Mouse (Mus musculus): ENCODE measurements around the gene Ubap1l.

The Ubap1l gene

DNA sequence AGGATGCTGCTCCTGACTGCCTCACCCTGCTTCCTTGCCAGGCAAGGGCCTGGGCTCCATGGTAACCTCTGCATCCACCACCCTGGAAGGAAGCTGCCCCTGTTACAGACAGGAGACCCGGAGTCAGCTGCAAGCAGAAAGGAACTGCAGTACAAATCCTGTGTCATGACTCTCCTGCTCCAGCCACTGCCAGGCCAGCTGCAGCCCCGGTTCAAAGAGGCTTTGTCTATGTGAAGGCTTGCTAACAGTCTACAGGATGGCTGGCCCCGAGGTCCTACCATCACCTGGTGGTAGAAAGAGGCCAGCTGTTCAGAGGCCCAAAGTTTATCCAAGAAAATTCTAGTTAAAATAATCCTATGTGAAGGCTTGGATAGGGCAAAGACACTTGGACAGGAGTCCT is 50.5 kb downstream of the Ubap1l start:
- no peak for DNase-seq

GRCm38 (mm10) chr9:65417738-65418137 is 56.9 kb downstream of the Ubap1l start:
- DNase-seq, result no peak

- DNase-seq, result no peak
These were observed 58.8 kb downstream of the Ubap1l start for GRCm38 (mm10) chr9:65419633-65420032.

- DNase-seq, result no peak
These were observed 62.1 kb downstream of the Ubap1l start, which contains the start of gene Slc51b for GRCm38 (mm10) chr9:65422760-65423501. TSS of gene Slc51b (minus strand) at chr9:65422955.

GRCm38 (mm10) chr9:65424393-65424792 is 63.6 kb downstream of the Ubap1l start:
- DNase-seq, result no peak

- no peak for DNase-seq
These were observed 66.7 kb downstream of the Ubap1l start for GRCm38 (mm10) chr9:65427511-65427910.

DNA sequence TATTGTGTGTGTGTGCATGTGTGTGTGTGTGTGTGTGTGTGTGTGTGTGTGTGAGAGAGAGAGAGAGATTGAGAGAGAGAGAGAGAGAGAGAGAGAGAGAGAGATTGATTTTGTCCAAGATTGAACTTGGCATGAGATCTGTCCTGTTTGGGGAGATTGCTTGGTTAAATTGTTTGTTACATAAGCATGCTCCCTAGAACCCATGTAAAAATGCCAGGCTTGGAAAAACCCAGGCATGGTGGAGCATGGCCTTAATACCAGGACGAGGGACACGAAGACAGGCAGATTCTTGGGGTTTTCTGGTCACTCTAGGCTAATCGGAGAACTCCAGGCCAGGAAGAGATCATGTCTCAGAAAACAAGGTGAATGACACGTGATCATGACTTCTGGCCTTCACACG is 67.2 kb downstream of the Ubap1l start:
- DNase-seq, result no peak
